Mouse (Mus musculus) stomach, postnatal 0 days (tissue): ENCODE measurements at regions not wholly inside any gene's neighbourhood (a gene's known extent, or its start where the extent isn't known, plus 50 kb on each side); places are given as distances from the start of the nearest gene placed in this dataset.

Experiments
- CTCF ChIP-seq: IDR thresholded peaks from 2 replicates; pipeline ENCODE4 v1.5.1; 2016; ENCODE audit warnings: antibody characterized with exemption, low read depth, mild to moderate bottlenecking, moderate library complexity
- EP300 ChIP-seq: optimal IDR thresholded peaks from 2 replicates; pipeline ENCODE3; 2016; ENCODE audit warnings: antibody characterized with exemption

- TF ChIP-seq CTCF (no peak), EP300 (no peak)
Observed at GRCm38 (mm10) chr7:36522960-36523359, 175.0 kb upstream of the Tshz3 start.
